Mouse (Mus musculus) CH12.LX (cell line): ENCODE measurements around the gene Disp2. TPM values are rescaled to one million over a fixed set of nuclear protein-coding genes. Genes with fewer than 3 reads are reported as not detected.

Source experiments
- DNase-seq: peaks from one replicate; pipeline ENCODE4 v3.0.0-alpha.2; 2013; ENCODE audit errors: extremely low read depth
- H3K27ac ChIP-seq: 2 replicates; pipeline ENCODE4 v1.5.1; 2012; ENCODE audit warnings: low read depth, mild to moderate bottlenecking, control low read depth, moderate library complexity; ENCODE audit not compliant: insufficient read depth
- H3K27me3 ChIP-seq: replicated peaks from 2 replicates; pipeline ENCODE3; 2012; ENCODE audit warnings: inconsistent platforms
- H3K36me3 ChIP-seq, 2 experiments: replicated peaks in 1 of 2; 2 replicates each; pipeline versions ENCODE3 to v1.6.1; 2012; ENCODE audit warnings: inconsistent platforms in 1 of 2, low read length in 1 of 2, mild to moderate bottlenecking in 1 of 2, mixed read lengths in 1 of 2, moderate library complexity in 1 of 2; ENCODE audit not compliant: control insufficient read depth in 1 of 2, insufficient read depth in 1 of 2
- H3K4me1 ChIP-seq, 2 experiments: 2 replicates each; pipeline ENCODE4 v1.6.1; 2012; ENCODE audit warnings: inconsistent platforms in 1 of 2, moderate library complexity in 1 of 2; ENCODE audit not compliant: insufficient read depth in 2 of 2, control insufficient read depth in 1 of 2
- H3K4me2 ChIP-seq: 2 replicates; pipeline ENCODE4 v1.6.1; 2012; ENCODE audit warnings: low read depth, mild to moderate bottlenecking, control low read depth; ENCODE audit not compliant: poor library complexity, insufficient read depth, severe bottlenecking
- H3K4me3 ChIP-seq, 3 experiments: fragments of 150-350 bp in 1 of 3; sonication (generic) in 1 of 3; replicated peaks in 1 of 3; 2 replicates each; pipeline versions ENCODE3 to v1.5.1; 2011 to 2012; ENCODE audit warnings: low read depth in 2 of 3, low read length in 2 of 3, mild to moderate bottlenecking in 2 of 3, moderate library complexity in 2 of 3, control low read depth in 1 of 3, improper control_type of control experiment in 1 of 3, inconsistent platforms in 1 of 3, mixed read lengths in 1 of 3; ENCODE audit not compliant: poor library complexity in 1 of 3
- H3K79me2 ChIP-seq: replicated peaks from 2 replicates; pipeline ENCODE4 v1.6.1; 2012; ENCODE audit warnings: mild to moderate bottlenecking, moderate library complexity; ENCODE audit not compliant: control insufficient read depth, poor library complexity, insufficient read depth, severe bottlenecking; ENCODE audit errors: extremely low read depth
- H3K9ac ChIP-seq: 2 replicates; pipeline ENCODE4 v1.6.1; 2012; ENCODE audit warnings: low read depth, mild to moderate bottlenecking, control low read depth, moderate library complexity; ENCODE audit not compliant: insufficient read depth
- H3K9me3 ChIP-seq: replicated peaks from 2 replicates; pipeline ENCODE3; 2012; ENCODE audit warnings: low read length, inconsistent platforms, mixed read lengths
- BHLHE40 ChIP-seq: IDR thresholded peaks from 2 replicates; pipeline ENCODE4 v1.6.1; 2011; ENCODE audit warnings: mild to moderate bottlenecking, low read depth, low read length, improper control_type of control experiment
- CHD1 ChIP-seq: IDR thresholded peaks from 2 replicates; pipeline ENCODE4 v1.6.1; 2012; ENCODE audit warnings: low read depth, low read length, improper control_type of control experiment, inconsistent platforms
- CHD2 ChIP-seq: IDR thresholded peaks from 2 replicates; pipeline ENCODE4 v1.6.1; 2011; ENCODE audit warnings: low read length, improper control_type of control experiment
- CTCF ChIP-seq, 2 experiments: IDR thresholded peaks in 1 of 2; conservative IDR thresholded peaks in 1 of 2; 2 replicates each; pipeline ENCODE4 v1.5.1; 2011 to 2012; ENCODE audit warnings: low read depth in 2 of 2, low read length in 2 of 2, improper control_type of control experiment in 1 of 2, inconsistent platforms in 1 of 2, mild to moderate bottlenecking in 1 of 2, moderate library complexity in 1 of 2
- EP300 ChIP-seq: IDR thresholded peaks from 2 replicates; pipeline ENCODE4 v1.6.1; 2011; ENCODE audit warnings: low read length, improper control_type of control experiment
- ETS1 ChIP-seq: conservative IDR thresholded peaks from 2 replicates; pipeline ENCODE4 v1.6.1; 2012; ENCODE audit warnings: low read depth, mild to moderate bottlenecking, inconsistent platforms, low read length, improper control_type of control experiment, moderate library complexity
- GABPA ChIP-seq: IDR thresholded peaks from 2 replicates; pipeline ENCODE4 v1.6.1; 2012; ENCODE audit warnings: low read depth, low read length, improper control_type of control experiment, inconsistent platforms; ENCODE audit not compliant: insufficient replicate concordance
- HCFC1 ChIP-seq: IDR thresholded peaks from 2 replicates; pipeline ENCODE4 v1.6.1; 2012; ENCODE audit warnings: low read depth, mild to moderate bottlenecking, inconsistent platforms, low read length, improper control_type of control experiment
- JUND ChIP-seq: conservative IDR thresholded peaks from 2 replicates; pipeline ENCODE4 v1.6.1; 2011; ENCODE audit warnings: low read depth, low read length, improper control_type of control experiment
- KAT2A ChIP-seq: IDR thresholded peaks from 2 replicates; pipeline ENCODE4 v1.6.1; 2012; ENCODE audit warnings: low read length, improper control_type of control experiment, inconsistent platforms; ENCODE audit not compliant: insufficient replicate concordance
- MAFK ChIP-seq: IDR thresholded peaks from 2 replicates; pipeline ENCODE4 v1.6.1; 2011; ENCODE audit warnings: low read length, improper control_type of control experiment; ENCODE audit not compliant: insufficient replicate concordance
- MAZ ChIP-seq: IDR thresholded peaks from 2 replicates; pipeline ENCODE4 v1.6.1; 2012; ENCODE audit warnings: low read depth, mild to moderate bottlenecking, inconsistent platforms, low read length, improper control_type of control experiment, moderate library complexity
- MEF2A ChIP-seq: IDR thresholded peaks from 2 replicates; pipeline ENCODE4 v1.6.1; 2014; ENCODE audit warnings: low read depth, mild to moderate bottlenecking, inconsistent platforms, low read length, improper control_type of control experiment, borderline replicate concordance
- MXI1 ChIP-seq: IDR thresholded peaks from 2 replicates; pipeline ENCODE4 v1.6.1; 2011; ENCODE audit warnings: mild to moderate bottlenecking, low read depth, low read length, improper control_type of control experiment
- NELFE ChIP-seq: IDR thresholded peaks from 2 replicates; pipeline ENCODE4 v1.6.1; 2011; ENCODE audit warnings: low read depth, low read length, improper control_type of control experiment
- NRF1 ChIP-seq: IDR thresholded peaks from 2 replicates; pipeline ENCODE4 v1.6.1; 2014; ENCODE audit warnings: low read depth, mild to moderate bottlenecking, inconsistent platforms, low read length, improper control_type of control experiment, moderate library complexity
- POLR2A ChIP-seq: IDR thresholded peaks from 2 replicates; pipeline ENCODE4 v1.6.1; 2011; ENCODE audit warnings: low read depth, mild to moderate bottlenecking, improper control_type of control experiment, low read length
- POLR2AphosphoS2 ChIP-seq: IDR thresholded peaks from 2 replicates; pipeline ENCODE4 v1.6.1; 2011; ENCODE audit warnings: low read depth, low read length, improper control_type of control experiment
- RAD21 ChIP-seq: IDR thresholded peaks from 2 replicates; pipeline ENCODE4 v1.6.1; 2011; ENCODE audit warnings: low read depth, mild to moderate bottlenecking, low read length, improper control_type of control experiment, moderate library complexity
- SMC3 ChIP-seq: IDR thresholded peaks from 2 replicates; pipeline ENCODE4 v1.6.1; 2011; ENCODE audit warnings: low read depth, low read length, improper control_type of control experiment
- UBTF ChIP-seq: IDR thresholded peaks from 2 replicates; pipeline ENCODE4 v1.6.1; 2012; ENCODE audit warnings: low read depth, mild to moderate bottlenecking, inconsistent platforms, low read length, improper control_type of control experiment, moderate library complexity
- USF1 ChIP-seq: IDR thresholded peaks from 2 replicates; pipeline ENCODE4 v1.6.1; 2014; ENCODE audit warnings: low read depth, mild to moderate bottlenecking, inconsistent platforms, low read length, improper control_type of control experiment
- ZC3H11A ChIP-seq: IDR thresholded peaks from 2 replicates; pipeline ENCODE4 v1.6.1; 2012; ENCODE audit warnings: low read depth, mild to moderate bottlenecking, inconsistent platforms, low read length, improper control_type of control experiment
- ZMIZ1 ChIP-seq: IDR thresholded peaks from 2 replicates; pipeline ENCODE4 v1.6.1; 2012; ENCODE audit warnings: low read depth, mild to moderate bottlenecking, inconsistent platforms, low read length, improper control_type of control experiment
- ZNF384 ChIP-seq: IDR thresholded peaks from 2 replicates; pipeline ENCODE4 v1.6.1; 2012; ENCODE audit warnings: low read depth, low read length, improper control_type of control experiment, inconsistent platforms
- dilution Hi-C: fragments of 300-500 bp; cut with MboI; formaldehyde crosslinking; loops from 2 replicates; pipeline ENCODE4 v1.14.3; 2020; ENCODE audit warnings: low sequenced_read_pairs; ENCODE audit not compliant: extremely low pct_unique_long_range_greater_than_20kb, extremely low pct_ligation_motif_present
- in situ Hi-C: fragments of 300-500 bp; cut with MboI; formaldehyde crosslinking; loops from 3 replicates; pipeline ENCODE4 v1.14.3; 2019; ENCODE audit warnings: low sequenced_read_pairs, low pct_ligation_motif_present, low pct_unique_long_range_greater_than_20kb, mixed read lengths
- polyA plus RNA-seq: library from polyadenylated mRNA; unstranded; fragments of >175 nt; gene quantifications from 2 replicates; pipeline ENCODE4 v1.2.1, GENCODE M21; 2012; ENCODE audit warnings: low read depth; ENCODE audit not compliant: insufficient read length
- total RNA-seq, 2 experiments: library from RNA; depleted of rRNA; stranded (reverse); fragments of 300-350 nt in 1 of 2; fragments of >200 nt in 1 of 2; gene quantifications; 2 replicates each; pipeline ENCODE4 v1.2.3; 2012 to 2014

The Disp2 gene
- total and polyA plus RNA-seq, 3 experiments: not detected

DNA sequence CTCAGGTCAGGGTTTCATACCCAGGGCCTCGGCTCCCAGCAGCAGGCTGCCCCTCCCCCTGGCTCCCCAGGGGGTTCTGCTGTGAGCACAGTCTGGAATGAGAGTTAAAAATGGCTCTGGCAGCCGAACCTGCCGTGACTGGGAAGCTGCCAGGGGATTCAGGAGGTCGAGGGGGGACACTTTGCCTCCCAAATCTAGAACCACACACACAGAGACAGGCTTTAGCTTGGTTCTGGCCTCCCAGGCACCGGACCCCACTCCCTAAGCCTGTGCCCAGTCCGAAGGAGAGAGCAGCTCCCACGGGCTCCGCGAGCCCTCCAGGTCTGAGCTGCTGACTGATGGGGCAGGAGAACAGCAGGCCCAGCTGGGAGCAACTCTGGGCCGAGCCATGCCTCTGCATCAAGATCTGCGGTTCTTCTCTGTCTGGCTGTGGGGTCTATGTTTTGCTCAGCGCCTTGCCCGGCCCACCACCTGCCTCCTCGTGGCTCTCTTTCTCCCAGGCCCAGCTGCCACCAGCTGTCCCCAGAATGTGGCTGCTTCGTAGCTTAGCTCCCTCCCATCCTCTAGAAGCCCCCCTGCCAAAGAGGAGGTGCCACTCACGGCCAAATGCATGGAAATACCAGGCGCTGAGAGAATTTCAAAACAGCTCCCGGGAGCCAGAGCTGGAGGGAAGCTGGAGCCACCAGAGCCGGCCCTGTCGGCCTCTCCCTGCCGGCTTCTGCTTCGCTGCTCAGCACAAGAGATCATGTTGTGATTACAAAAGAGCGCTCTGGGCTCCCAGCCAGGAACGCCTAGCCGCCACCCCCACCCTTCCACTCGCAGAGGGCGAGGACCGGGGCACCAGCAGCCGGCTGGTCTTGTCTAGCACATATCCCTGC, 17.4 kb upstream of the Disp2 start, which contains the start of gene Ccdc9b:
TSS of gene Ccdc9b (minus strand) at position 756 of the 878 bp plus-strand sequence.
- no peak within 1 kb of the TSS for H3K4me2 ChIP-seq
- no peaks in the 10 kb centered on the region for H3K36me3 ChIP-seq
- H3K9me3 ChIP-seq: no peaks in the 10 kb centered on the region
- no peak for TF ChIP-seq SMC3
- TF ChIP-seq JUND: no peak
- TF ChIP-seq POLR2AphosphoS2: no peak
- TF ChIP-seq MXI1: no peak
- TF ChIP-seq ZMIZ1: no peak
- TF ChIP-seq GABPA: no peak
- no peak for TF ChIP-seq USF1
- TF ChIP-seq CHD1: no peak
- no peak for TF ChIP-seq CTCF (conservative IDR thresholded peaks at IDR 0.05 in 1 of 2, IDR thresholded peaks at IDR 0.05 in 1 of 2; ENCODE audit: low read depth in 2 of 2, low read length in 2 of 2)
- no peak for TF ChIP-seq UBTF
- no peak for TF ChIP-seq RAD21
- no peak for TF ChIP-seq MEF2A
- TF ChIP-seq HCFC1: no peak
- TF ChIP-seq KAT2A: no peak
- no peak for TF ChIP-seq CHD2
- TF ChIP-seq NELFE: no peak
- TF ChIP-seq ZNF384: no peak
- no peak for TF ChIP-seq EP300
- no peak for TF ChIP-seq BHLHE40
- TF ChIP-seq, all 38 proteins: peak for 0
- Histone ChIP-seq H3K4me1 (peaks cover 12 to 39% of the 10 kb centered on the region in 2 experiments), H3K27ac (no peak within 1 kb of the TSS), H3K27me3 (peaks cover 12% of the 10 kb centered on the region), H3K9ac (no peak within 1 kb of the TSS), H3K79me2 (no peaks in the 10 kb centered on the region), H3K4me3 (no peak within 1 kb of the TSS)
- no peak for DNase-seq
- in situ Hi-C loops (loop anchor here (10.0 to 25.0 kb wide), 2 partner anchors 213 to 425 kb away; no protein-coding TSS in a partner anchor), dilution Hi-C loops (no loop called here)

DNA sequence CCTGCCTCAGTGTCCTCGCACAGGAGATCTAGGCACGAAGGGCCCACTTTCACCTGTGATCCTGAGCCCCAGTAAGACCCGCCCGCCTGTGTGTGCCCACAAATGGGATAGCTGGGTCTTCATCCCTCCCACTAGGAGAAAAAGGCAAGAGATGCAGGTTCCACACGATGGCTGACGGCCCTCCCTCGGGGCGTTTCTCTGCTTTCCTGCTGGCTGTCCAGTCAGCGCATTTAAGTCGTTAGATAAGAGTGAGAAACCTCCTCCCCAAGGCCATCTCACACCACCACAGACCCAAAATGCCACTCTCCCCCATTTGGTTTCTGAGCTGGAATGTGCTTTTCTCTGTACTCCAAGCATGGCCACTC, 16.8 kb upstream of the Disp2 start:
- H3K4me1 ChIP-seq: peaks cover 12 to 43% of the 10 kb centered on the region in 2 experiments
- TF ChIP-seq NRF1 (no peak), USF1 (no peak), MAZ (no peak), POLR2A (no peak), ETS1 (no peak), CHD2 (no peak), HCFC1 (no peak), CHD1 (no peak), EP300 (no peak), CTCF (conservative IDR thresholded peaks at IDR 0.05 in 1 of 2, IDR thresholded peaks at IDR 0.05 in 1 of 2; ENCODE audit: low read depth in 2 of 2, low read length in 2 of 2) (no peak), JUND (no peak), ZC3H11A (no peak), MAFK (no peak), BHLHE40 (no peak)
- TF ChIP-seq, all 38 proteins: peak for 0
- no peak overlapping the region for H3K4me3 ChIP-seq
- H3K9ac ChIP-seq: no peak overlapping the region
- in situ Hi-C loops (loop anchor here (10.0 to 25.0 kb wide), 2 partner anchors 212 to 425 kb away; no protein-coding TSS in a partner anchor), dilution Hi-C loops (no loop called here)
- no peaks in the 10 kb centered on the region for H3K9me3 ChIP-seq
- H3K27me3 ChIP-seq: peaks cover 11% of the 10 kb centered on the region
- no peak overlapping the region for H3K4me2 ChIP-seq
- DNase-seq: no peak
- no peaks in the 10 kb centered on the region for H3K36me3 ChIP-seq
- no peaks in the 10 kb centered on the region for H3K79me2 ChIP-seq
- no peak overlapping the region for H3K27ac ChIP-seq
